Mouse (Mus musculus): ENCODE measurements at regions not wholly inside any gene's neighbourhood (a gene's known extent, or its start where the extent isn't known, plus 50 kb on each side); places are given as distances from the start of the nearest gene placed in this dataset.

DNA sequence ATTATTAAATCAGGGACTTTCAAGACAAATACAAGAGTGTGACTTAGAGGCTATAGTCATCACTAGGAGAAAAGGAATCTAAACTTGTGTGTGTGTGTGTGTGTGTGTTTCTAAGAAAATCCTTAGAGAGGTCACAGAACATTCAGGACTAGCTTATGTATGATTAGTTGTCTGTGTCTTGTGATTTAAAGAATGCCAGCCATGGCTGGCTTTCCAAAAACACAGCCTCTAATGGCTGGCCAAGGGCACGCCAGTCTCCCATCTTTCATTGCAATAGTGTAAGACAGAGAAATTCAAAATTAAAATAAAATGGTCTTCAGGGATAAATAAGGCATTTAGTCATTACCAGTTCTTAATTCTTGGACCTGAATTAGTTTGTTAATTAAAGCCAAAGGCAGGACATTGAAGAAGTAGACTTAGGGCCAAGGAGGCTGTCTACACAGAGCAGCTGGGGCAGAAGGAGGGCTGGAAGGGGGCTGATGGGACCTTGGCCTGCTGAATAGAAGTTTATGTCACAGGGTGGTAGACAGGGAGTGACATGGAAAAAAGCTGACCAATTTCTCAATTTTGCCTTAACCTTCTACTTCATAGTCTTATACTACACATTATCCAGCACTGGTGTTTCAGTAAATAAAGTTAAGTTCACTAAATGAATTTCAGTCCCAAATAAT is 363.0 kb downstream of the Pbx1 start:
- ATAC-seq (ENCODE audit: insufficient read depth, low read depth) (no peak), DNase-seq (ENCODE audit: low spot score) (no peak)
- Histone ChIP-seq H3K27ac (ENCODE audit: low read depth) (no peak overlapping the region), H3K4me2 (ENCODE audit: low read depth, low read length) (no peak overlapping the region), H3K4me3 (ENCODE audit: low read depth, low read length) (no peak overlapping the region), H3K36me3 (replicated peaks; ENCODE audit: control insufficient read depth, insufficient read depth, low read length) (no peaks in the 10 kb centered on the region), H3K4me1 (ENCODE audit: control insufficient read depth, insufficient read depth) (no peaks in the 10 kb centered on the region), H3K9ac (replicated peaks; ENCODE audit: low read depth, low read length) (no peak overlapping the region), H3K27me3 (ENCODE audit: control insufficient read depth, insufficient read depth, low read length) (no peaks in the 10 kb centered on the region), H3K9me3 (replicated peaks; ENCODE audit: control insufficient read depth, low read length) (no peaks in the 10 kb centered on the region)
- no peak for TF ChIP-seq EP300 (IDR thresholded peaks at IDR 0.05; ENCODE audit: low read depth)
- TF ChIP-seq CTCF (IDR thresholded peaks at IDR 0.05; ENCODE audit: low read depth), result no peak
- 90% methylated on average over 1 of the region's 1 CpGs for WGBS

Data from heart, postnatal 0 days (tissue).